Mouse (Mus musculus) limb, embryonic 14.5 days (tissue): ENCODE measurements at regions not wholly inside any gene's neighbourhood (a gene's known extent, or its start where the extent isn't known, plus 50 kb on each side); places are given as distances from the start of the nearest gene placed in this dataset.

Experiments
- ATAC-seq: fragments of 200-750 bp; cut with Nextera tagmentation; 2 replicates; pipeline ENCODE4 v1.8.0; 2017; ENCODE audit warnings: low read depth, moderate number of reproducible peaks, moderate TSS enrichment; ENCODE audit not compliant: low FRiP score
- DNase-seq: peaks from one replicate; pipeline ENCODE4 v3.0.0-alpha.2; 2015; ENCODE audit warnings: low spot score
- H3K27ac ChIP-seq: fragments of 300-500 bp; sonication (generic); replicated peaks from 2 replicates; pipeline ENCODE4 v1.5.1; 2014; ENCODE audit warnings: low read depth, mild to moderate bottlenecking, low read length, moderate library complexity, mixed read lengths
- H3K27me3 ChIP-seq: fragments of 300-500 bp; sonication (generic); 2 replicates; pipeline ENCODE4 v1.6.1; 2014; ENCODE audit warnings: low read length, mixed read lengths; ENCODE audit not compliant: control insufficient read depth, insufficient read depth
- H3K36me3 ChIP-seq: fragments of 300-500 bp; sonication (generic); 2 replicates; pipeline ENCODE4 v1.6.1; 2014; ENCODE audit warnings: mild to moderate bottlenecking, low read length, moderate library complexity, mixed read lengths; ENCODE audit not compliant: control insufficient read depth, insufficient read depth
- H3K4me1 ChIP-seq: fragments of 300-500 bp; sonication (generic); 2 replicates; pipeline ENCODE4 v1.6.1; 2014; ENCODE audit warnings: antibody characterized with exemption, low read length, mixed read lengths; ENCODE audit not compliant: control insufficient read depth, insufficient read depth
- H3K4me2 ChIP-seq: fragments of 300-500 bp; sonication (generic); replicated peaks from 2 replicates; pipeline ENCODE4 v1.6.1; 2014; ENCODE audit warnings: low read depth, mild to moderate bottlenecking, low read length, moderate library complexity; ENCODE audit not compliant: severe bottlenecking
- H3K4me3 ChIP-seq: fragments of 300-500 bp; sonication (generic); replicated peaks from 2 replicates; pipeline ENCODE4 v1.5.1; 2014; ENCODE audit warnings: low read length
- H3K9ac ChIP-seq: fragments of 300-500 bp; sonication (generic); 2 replicates; pipeline ENCODE4 v1.6.1; 2014; ENCODE audit warnings: mild to moderate bottlenecking, low read depth, low read length, moderate library complexity; ENCODE audit not compliant: severe bottlenecking
- H3K9me3 ChIP-seq: fragments of 300-500 bp; sonication (generic); 2 replicates; pipeline ENCODE4 v1.6.1; 2016; ENCODE audit warnings: low read length; ENCODE audit not compliant: control insufficient read depth
- POLR2A ChIP-seq: fragments of 200-500 bp; IDR thresholded peaks from 2 replicates; pipeline ENCODE4 v1.8.0; 2012; ENCODE audit warnings: inconsistent platforms, mild to moderate bottlenecking, moderate library complexity, borderline replicate concordance; ENCODE audit not compliant: insufficient read depth, insufficient read length; ENCODE audit errors: extremely low read depth
- WGBS: fragments of 180-500 bp; shearing (Covaris S2); extraction: QIAGEN DNeasy Blood & Tissue Kit; methylation state at CpG from one replicate; pipeline ENCODE4 v1.1.7; 2014; 5-methylcytosine and 5-hydroxymethylcytosine counted together

- TF ChIP-seq POLR2A: no peak
- DNase-seq (no peak), ATAC-seq (no peak)
- no peaks in the 10 kb centered on the region for H3K27me3 ChIP-seq
- H3K27ac ChIP-seq: no peak overlapping the region
- no peaks in the 10 kb centered on the region for H3K36me3 ChIP-seq
- 57% methylated on average over 6 of the region's 6 CpGs for WGBS
- no peak overlapping the region for H3K9ac ChIP-seq
- H3K4me3 ChIP-seq: no peak overlapping the region
- no peak overlapping the region for H3K4me2 ChIP-seq
- H3K4me1 ChIP-seq: no peaks in the 10 kb centered on the region
- no peaks in the 10 kb centered on the region for H3K9me3 ChIP-seq
Observed at GRCm38 (mm10) chr7:76008226-76008625, 160.1 kb downstream of the Klhl25 start.

GRCm38 (mm10) chr7:76047743-76048142, 181.9 kb upstream of the Agbl1 start:
- H3K4me2 ChIP-seq: no peak overlapping the region
- H3K36me3 ChIP-seq: no peaks in the 10 kb centered on the region
- H3K4me1 ChIP-seq: no peaks in the 10 kb centered on the region
- DNase-seq (no peak), ATAC-seq (no peak)
- H3K9ac ChIP-seq: no peak overlapping the region
- H3K4me3 ChIP-seq: no peak overlapping the region
- 79% methylated on average over 3 of the region's 3 CpGs for WGBS
- H3K27ac ChIP-seq: no peak overlapping the region
- H3K27me3 ChIP-seq: no peaks in the 10 kb centered on the region
- no peak for TF ChIP-seq POLR2A
- no peaks in the 10 kb centered on the region for H3K9me3 ChIP-seq

GRCm38 (mm10) chr7:76049342-76049741, 180.3 kb upstream of the Agbl1 start:
- Histone ChIP-seq H3K36me3 (no peaks in the 10 kb centered on the region), H3K4me3 (no peak overlapping the region), H3K9ac (no peak overlapping the region), H3K4me1 (no peaks in the 10 kb centered on the region), H3K27ac (no peak overlapping the region), H3K4me2 (no peak overlapping the region), H3K27me3 (no peaks in the 10 kb centered on the region), H3K9me3 (no peaks in the 10 kb centered on the region)
- 73% methylated on average over 2 of the region's 2 CpGs for WGBS
- no peak for ATAC-seq
- no peak for TF ChIP-seq POLR2A
- DNase-seq: no peak

GRCm38 (mm10) chr7:76053843-76054242, 175.8 kb upstream of the Agbl1 start:
- Histone ChIP-seq H3K27ac (no peak overlapping the region), H3K4me3 (no peak overlapping the region), H3K36me3 (no peaks in the 10 kb centered on the region), H3K27me3 (no peaks in the 10 kb centered on the region), H3K9ac (no peak overlapping the region), H3K9me3 (no peaks in the 10 kb centered on the region), H3K4me2 (no peak overlapping the region), H3K4me1 (no peaks in the 10 kb centered on the region)
- 78% methylated on average over 3 of the region's 3 CpGs for WGBS
- no peak for TF ChIP-seq POLR2A
- ATAC-seq (no peak), DNase-seq (no peak)

GRCm38 (mm10) chr7:76099149-76099548, 130.5 kb upstream of the Agbl1 start:
- H3K4me3 ChIP-seq: no peak overlapping the region
- TF ChIP-seq POLR2A: no peak
- H3K9me3 ChIP-seq: no peaks in the 10 kb centered on the region
- H3K9ac ChIP-seq: no peak overlapping the region
- ATAC-seq (no peak), DNase-seq (no peak)
- 62% methylated on average over 1 of the region's 1 CpGs for WGBS
- no peak overlapping the region for H3K27ac ChIP-seq
- no peaks in the 10 kb centered on the region for H3K4me1 ChIP-seq
- H3K4me2 ChIP-seq: no peak overlapping the region
- no peaks in the 10 kb centered on the region for H3K36me3 ChIP-seq
- no peaks in the 10 kb centered on the region for H3K27me3 ChIP-seq

GRCm38 (mm10) chr7:76121242-76121844, 108.3 kb upstream of the Agbl1 start:
- no peaks in the 10 kb centered on the region for H3K36me3 ChIP-seq
- ATAC-seq (no peak), DNase-seq (no peak)
- no peak for TF ChIP-seq POLR2A
- H3K4me1 ChIP-seq: no peaks in the 10 kb centered on the region
- H3K27me3 ChIP-seq: no peaks in the 10 kb centered on the region
- 75% methylated on average over 8 of the region's 8 CpGs for WGBS
- H3K4me3 ChIP-seq: no peak overlapping the region
- no peak overlapping the region for H3K27ac ChIP-seq
- no peaks in the 10 kb centered on the region for H3K9me3 ChIP-seq
- H3K4me2 ChIP-seq: no peak overlapping the region
- H3K9ac ChIP-seq: no peak overlapping the region
